Mouse (Mus musculus) cerebellum, adult (tissue): ENCODE results near the gene Pgam2.
A peak's percentile ranks its signal among the peaks of the same experiment; 100 is the strongest.

Experiments
- ATAC-seq: cut with Nextera tagmentation; 2 replicates; pipeline ENCODE4 v1.9.2; 2017; ENCODE audit warnings: mild to moderate bottlenecking, moderate library complexity, mixed read lengths; ENCODE audit not compliant: insufficient number of reproducible peaks, low FRiP score, low TSS enrichment

The Pgam2 gene

DNA sequence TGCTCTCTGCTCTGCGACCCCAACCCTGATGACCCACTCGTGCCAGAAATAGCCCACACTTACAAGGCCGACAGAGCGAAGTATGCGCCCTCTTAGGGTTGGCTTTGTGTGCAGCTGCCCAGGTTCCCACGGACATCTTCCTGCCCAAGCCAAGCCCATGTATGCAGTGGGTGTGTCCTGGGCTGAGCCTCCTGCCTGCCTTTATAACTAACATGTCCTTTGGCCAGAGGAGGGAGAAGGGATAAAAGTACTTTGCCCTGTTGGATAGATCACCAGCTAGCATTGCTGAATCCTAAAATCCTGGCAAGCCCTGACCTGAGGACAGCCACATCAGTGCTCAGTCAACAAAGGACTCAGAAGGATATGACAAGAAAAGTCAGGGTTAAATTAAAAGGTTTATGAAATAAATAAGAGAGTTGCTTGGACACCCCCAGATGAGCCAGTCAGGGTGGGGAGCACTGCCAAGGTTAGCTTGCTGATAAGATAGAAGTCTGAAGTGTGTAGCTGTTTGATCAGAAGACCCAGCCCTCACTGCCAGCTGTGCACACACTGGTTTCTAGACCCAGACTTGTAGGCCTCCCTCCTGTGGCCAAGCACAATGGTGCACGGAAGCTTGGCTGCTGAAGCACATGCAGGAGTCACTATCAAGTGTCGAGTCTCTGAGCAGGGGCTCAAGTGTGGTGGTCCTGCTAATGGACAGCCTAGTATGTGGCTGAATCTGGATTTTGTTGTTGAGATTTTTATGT lies 21.2 kb downstream of the Pgam2 start:
- ATAC-seq: no peak

DNA sequence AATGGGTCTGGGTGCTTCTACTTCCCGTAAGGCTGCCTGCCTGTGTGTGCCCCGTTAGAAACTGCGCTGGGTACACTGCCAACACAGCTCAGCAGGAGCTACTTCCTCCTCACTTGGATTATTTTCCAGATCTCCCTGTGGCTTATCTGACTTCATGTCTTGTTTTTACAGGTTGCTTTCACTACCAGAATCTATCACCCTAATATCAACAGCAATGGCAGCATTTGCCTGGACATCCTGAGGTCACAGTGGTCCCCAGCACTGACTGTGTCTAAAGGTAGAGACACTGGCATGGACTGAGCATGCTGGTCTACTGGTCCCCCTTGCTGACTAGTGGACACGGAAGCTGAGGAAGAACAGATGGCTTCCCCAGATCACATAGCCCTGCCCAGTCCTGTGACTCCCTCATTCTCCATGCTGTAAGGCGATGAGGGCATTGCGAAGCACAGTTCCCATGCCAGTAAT lies 23.5 kb downstream of the Pgam2 start:
- peak; percentile 87 for ATAC-seq

DNA sequence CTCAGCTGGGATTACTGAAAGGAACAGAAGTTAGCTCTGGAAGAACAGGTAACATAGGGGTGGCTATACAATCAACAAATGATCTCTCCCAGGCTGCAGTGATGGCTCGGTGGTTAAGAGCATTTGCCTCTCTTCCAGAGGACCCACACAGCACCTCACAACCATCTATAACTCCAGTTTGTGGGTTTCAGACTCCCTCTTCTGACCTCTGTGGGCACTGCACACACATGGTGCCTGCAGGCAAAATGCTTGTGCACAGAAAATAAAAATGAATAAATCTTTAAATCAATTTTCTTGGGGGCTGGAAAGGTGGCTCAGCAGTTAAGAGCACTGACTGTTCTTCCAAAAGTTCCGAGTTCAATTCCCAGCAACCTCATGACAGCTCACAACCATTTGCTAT lies 25.1 kb downstream of the Pgam2 start:
- no peak for ATAC-seq

DNA sequence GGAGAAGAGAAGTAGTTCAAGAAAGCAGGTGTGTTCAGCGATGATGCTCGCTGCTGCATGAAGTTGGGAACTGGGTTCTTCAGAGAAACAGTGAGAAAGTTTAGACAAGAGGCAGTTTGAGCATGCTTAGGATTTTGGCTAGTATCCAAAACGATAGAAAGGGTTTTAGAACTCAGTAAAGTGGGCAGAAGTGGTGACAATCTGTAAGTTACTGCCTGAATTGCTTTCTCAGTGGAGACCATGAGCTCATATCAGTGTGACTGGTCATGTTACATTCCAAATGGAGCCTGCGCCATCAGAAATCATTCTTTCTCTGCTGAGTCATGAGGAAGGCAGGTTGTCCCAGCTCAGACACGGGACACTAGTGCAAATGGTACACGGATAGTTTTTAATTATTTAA lies 37.5 kb downstream of the Pgam2 start:
- ATAC-seq: no peak

DNA sequence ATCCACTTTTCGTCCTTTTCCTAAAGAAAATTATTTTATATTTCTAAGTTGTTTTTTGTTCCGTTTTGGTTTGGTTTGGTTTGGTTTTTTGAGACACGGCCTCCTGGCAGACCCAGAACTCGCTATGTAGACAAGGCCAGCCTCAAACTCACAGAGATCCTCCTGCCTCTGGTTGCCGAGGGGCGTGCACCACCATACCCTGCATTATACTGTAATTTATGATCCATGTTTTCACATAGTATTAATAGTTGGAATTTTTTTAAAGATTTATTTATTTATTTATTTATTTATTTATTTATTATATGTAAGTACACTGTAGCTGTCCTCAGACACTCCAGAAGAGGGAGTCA lies 40.9 kb downstream of the Pgam2 start:
- ATAC-seq: no peak

DNA sequence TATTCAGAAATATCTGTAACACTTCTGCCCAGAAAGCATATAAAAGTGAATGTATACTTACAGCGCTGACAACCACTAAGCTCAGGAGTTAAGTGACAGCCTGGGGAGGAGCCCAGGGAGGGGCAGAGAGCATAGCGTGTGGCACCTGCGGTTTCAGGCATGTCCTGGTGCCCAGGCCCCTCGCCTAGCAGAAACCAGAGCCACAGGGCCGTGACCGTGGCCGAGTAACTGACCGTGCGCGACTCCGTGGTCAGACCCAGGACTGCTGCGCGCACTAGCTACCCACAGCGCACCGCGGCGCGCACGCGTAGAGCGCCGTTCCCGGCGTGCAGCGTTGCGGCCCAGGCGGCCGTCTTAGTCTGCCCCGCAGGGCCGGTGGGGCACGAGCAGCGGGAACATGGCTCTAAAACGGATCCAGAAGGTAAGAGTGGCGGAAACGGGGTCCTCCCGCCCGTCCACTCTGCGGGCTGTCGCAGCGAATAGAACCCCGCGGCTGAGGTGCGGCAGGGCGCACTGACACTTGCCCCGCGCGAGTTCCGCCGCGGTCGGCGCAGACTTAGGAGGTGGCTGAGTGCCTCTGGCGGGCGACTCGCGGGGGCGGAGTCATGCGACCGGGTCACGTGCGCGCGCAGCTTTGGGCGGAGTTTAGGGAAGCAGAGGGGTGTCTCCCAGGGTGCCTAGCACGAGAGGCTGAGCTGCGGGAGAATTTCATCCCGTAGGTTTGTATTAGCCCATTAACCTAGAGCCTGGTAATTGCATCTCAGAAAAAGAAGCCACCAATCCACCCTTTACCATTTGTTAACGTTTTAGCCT lies 41.5 kb downstream of the Pgam2 start, which contains the start of gene Urgcp:
Gene Urgcp (minus strand): TSS at position 557 of the 813 bp plus-strand sequence.
- ATAC-seq: peak; percentile 96

DNA sequence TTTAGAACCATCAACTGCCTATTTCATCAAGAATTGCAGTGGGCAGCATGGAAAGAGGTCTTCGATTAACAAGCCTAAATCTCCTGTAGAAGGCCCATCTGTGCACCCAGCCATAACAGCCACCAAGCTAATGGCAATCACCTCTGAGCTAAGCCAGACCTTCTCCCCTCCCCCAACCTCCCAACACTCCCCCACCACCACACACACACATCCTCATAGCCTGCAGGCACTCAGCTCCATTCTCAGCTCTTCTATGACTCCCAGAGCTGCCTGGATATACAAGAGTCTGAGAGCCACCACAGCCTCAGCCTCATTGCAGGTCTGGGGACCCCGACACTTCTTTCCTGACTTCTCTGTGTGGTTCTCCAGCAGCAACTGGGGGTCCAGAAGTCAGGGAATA lies 49.8 kb downstream of the Pgam2 start:
- ATAC-seq: no peak
